Mouse (Mus musculus) erythroblast, embryonic 14.5 days (primary cell): Measurements from ENCODE around the gene Fgfr3.

Experiments used
- GATA1 ChIP-seq: IDR thresholded peaks from 2 replicates; pipeline ENCODE4 v1.6.1; 2012; ENCODE audit warnings: low read length, inconsistent platforms, mixed read lengths
- TAL1 ChIP-seq: IDR thresholded peaks from 3 replicates; pipeline ENCODE4 v1.6.1; 2012; ENCODE audit warnings: low read length, inconsistent platforms, mixed read lengths

GRCm38 (mm10) chr5:33694848-33695717, 26.4 kb upstream of the Fgfr3 start:
- no peak for TF ChIP-seq GATA1
- TF ChIP-seq TAL1: no peak
